Mouse (Mus musculus) heart, adult 2 months (tissue): ENCODE measurements around the gene Loxl4.

Source experiments
- CTCF ChIP-seq: fragments of 200-600 bp; IDR thresholded peaks from 2 replicates; pipeline ENCODE4 v1.8.1; 2022; ENCODE audit warnings: antibody characterized with exemption, mild to moderate bottlenecking, moderate library complexity
- EP300 ChIP-seq: fragments of 200-500 bp; IDR thresholded peaks from 2 replicates; pipeline ENCODE4 v1.6.1; 2011; ENCODE audit warnings: low read depth, low read length, control low read depth; ENCODE audit not compliant: insufficient read depth
- POLR2A ChIP-seq: fragments of 200-500 bp; IDR thresholded peaks from 2 replicates; pipeline ENCODE4 v1.6.1; 2011; ENCODE audit warnings: mild to moderate bottlenecking, low read depth, low read length, control low read depth; ENCODE audit not compliant: insufficient read depth

GRCm38 (mm10) chr19:42563726-42564270 lies 48.8 kb downstream of the Loxl4 start:
- TF ChIP-seq CTCF (no peak), POLR2A (no peak), EP300 (no peak)
